Mouse (Mus musculus) common myeloid progenitor, adult 5-6 weeks (primary cell): ENCODE data around the gene Efcab12. TPM values are rescaled to one million over a fixed set of nuclear protein-coding genes. Genes with fewer than 3 reads are reported as not detected.

Experiments used
- ATAC-seq: replicated peaks from 2 replicates; pipeline ENCODE4 v1.8.0; 2016; ENCODE audit warnings: low read depth, mild to moderate bottlenecking, moderate TSS enrichment, inconsistent platforms; ENCODE audit not compliant: poor library complexity, severe bottlenecking
- total RNA-seq: library from RNA; stranded (forward); fragments of 200-1000, 187-1606 nt; gene quantifications from 2 replicates; pipeline ENCODE4 v1.2.3, GENCODE M21; 2017

Efcab12 gene
- total RNA-seq, 1 experiment from 2014 or later, result 0.41 TPM

DNA sequence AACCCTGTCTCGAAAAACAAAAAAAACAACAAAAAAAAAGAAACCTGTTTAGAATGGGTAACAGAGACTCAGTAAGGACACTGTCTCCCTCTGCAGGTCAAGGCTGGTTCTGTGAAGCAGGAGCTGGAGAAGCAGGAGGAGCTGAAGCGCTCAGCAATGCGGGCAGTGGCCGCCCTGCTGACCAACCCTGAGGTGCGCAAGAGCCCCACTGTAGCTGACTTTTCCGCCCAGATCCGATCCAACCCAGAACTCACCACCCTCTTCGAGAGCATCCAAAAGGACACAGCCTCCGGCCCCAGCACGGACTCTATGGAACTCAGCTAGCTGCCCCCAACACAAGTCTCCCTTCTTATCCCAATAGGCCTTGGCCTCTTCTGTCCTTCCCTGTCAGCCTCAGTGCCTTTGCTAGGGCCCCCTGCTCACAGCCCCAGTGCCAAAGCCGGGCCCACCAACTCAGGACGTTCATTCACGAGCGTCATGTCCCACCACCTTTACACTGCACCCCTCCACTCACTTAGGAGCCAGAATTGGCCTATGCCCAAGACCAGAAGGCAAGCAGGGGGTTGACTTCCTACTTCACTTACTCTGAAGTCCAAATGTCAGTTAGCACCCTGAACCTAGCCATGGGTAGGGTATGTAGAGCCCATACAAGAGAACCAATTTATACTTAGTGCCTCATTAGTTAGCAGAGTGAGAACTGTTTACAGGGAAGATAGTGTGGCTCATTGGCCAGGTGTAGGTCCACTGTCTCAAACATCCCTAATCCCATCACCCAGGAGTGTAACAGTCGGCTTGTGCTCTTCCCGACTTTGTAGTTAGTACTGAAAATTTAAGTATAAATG lies 34.5 kb downstream of the Efcab12 start:
- peak; percentile 83 for ATAC-seq

GRCm38 (mm10) chr6:115801811-115802210 lies 36.4 kb downstream of the Efcab12 start:
- ATAC-seq, result no peak

GRCm38 (mm10) chr6:115792691-115793215 lies 45.5 kb downstream of the Efcab12 start:
- ATAC-seq, result peak; percentile 59

GRCm38 (mm10) chr6:115791842-115792686 lies 46.1 kb downstream of the Efcab12 start:
- ATAC-seq, result peak; percentile 90

DNA sequence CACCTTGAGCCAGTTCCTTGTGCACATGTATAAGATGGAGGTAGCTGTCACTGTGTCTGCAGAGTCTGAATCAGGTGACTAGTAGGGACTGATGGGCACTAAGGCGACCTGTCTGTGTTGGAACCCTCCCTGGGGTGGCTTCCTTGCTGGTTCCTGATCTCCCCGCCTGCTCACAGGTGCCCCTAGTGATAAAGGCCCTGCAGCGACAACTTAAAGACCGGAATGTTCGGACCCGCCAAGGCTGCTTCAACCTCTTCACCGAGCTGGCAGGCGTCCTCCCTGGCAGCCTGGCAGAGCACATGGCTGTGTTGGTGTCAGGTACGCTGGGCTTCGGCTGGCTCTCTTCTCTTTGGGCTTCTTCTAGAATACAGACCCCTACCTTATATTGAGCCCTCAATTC lies 47.2 kb downstream of the Efcab12 start:
- ATAC-seq, result no peak

GRCm38 (mm10) chr6:115782781-115783180 lies 55.4 kb downstream of the Efcab12 start:
- no peak for ATAC-seq

DNA sequence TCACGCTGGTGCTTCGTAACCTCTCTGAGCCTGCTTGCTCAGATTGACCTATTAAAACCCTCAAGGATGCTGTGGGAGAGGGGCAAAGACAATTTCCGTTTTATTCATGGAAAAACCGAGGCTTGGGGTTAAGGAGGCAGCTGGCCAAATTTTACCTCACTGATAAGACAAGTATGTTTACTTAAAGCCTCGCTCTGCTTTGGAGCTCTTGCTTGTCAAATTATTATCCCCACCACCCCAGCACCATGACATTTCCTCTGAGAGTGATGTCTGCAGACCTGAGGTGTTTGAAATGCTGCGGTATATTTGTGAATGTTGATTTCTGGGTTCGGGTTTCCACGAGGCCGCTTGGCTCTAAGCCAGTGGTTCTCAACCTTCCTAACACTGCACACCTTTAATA lies 61.8 kb downstream of the Efcab12 start:
- peak; percentile 56 for ATAC-seq

GRCm38 (mm10) chr6:115775838-115776237 lies 62.4 kb downstream of the Efcab12 start:
- ATAC-seq, result 0 out of 2 replicates have a peak, but pooled peaks have one; percentile 5

DNA sequence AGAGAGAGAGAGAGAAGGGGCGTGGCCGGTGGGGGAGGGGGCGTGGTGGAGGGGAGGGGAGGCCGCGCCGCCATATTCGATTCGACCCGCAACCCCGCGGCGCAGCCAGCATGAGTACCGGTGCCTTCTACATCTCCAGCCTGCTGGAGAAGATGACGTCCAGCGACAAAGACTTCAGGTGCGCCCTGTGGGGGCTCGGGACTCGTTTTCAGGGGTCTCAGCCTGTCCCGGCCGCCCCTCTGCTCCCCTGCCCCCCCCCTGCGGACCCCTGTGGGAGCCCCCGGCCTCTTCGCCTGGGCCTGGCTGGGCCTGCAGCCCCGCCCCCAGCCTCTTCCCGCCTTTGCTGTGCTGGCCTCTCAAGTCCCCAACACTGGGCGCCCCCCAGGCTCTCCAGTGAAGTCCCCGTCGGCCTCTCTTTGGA lies 63.7 kb downstream of the Efcab12 start, which contains the start of gene Cand2:
TSS of gene Cand2 (plus strand) at position 38 of the 421 bp plus-strand sequence.
- ATAC-seq, result 0 out of 2 replicates have a peak, but pooled peaks have one; percentile 27

DNA sequence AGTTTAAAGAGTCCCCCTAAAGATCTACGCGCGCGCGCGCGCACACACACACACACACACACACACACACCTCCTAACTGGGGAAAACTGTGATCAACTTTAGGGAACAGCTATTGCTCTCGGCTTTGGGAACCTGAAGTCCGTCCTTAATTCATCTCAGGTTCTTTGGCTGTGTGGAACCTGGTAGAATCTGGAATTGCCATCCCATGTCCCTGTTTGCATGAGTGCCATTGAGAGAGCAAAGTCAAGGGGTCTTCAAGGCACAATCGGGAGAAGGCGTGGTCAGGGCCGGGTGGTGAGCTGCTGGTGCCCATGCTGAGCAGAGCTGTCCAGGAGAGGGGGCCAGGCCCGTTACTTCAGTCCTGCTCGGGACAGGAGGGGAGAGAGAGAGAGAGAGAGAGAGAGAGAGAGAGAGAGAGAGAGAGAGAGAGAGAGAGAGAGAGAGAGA lies 64.2 kb downstream of the Efcab12 start:
- 0 out of 2 replicates have a peak, but pooled peaks have one; percentile 20 for ATAC-seq

DNA sequence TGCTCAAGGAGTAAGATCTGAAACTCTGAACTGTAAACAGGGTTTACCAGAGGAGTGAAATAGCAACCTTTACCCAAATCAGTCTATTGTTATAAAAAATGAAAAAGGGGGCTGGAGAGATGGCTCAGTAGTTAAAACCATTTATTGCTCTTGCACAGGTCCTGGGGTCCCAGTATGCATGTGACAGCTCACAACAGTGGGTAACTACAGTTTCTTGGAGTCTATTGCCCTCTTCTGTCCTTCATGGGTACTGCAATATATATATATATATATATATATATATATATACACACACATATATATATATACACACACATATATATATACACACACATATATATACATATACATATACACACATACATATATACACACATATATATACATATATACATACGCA lies 65.6 kb downstream of the Efcab12 start:
- ATAC-seq, result no peak

DNA sequence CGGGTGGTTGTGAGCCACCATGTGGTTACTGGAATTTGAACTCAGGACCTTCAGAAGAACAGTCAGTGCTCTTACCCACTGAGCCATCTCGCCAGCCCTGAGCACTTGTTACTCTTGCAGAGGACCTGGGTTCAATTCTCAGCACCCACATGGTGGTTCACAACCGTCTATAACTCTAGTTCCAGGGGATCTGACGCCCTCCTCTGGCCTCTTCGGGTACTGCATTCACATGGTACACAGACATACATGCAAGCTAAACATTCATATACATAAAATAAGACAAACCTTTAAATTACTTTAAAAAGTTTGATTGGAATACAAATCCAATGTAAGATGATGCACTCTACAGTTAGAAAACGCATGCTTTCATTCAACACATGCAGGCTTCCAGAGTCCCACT lies 66.0 kb downstream of the Efcab12 start:
- no peak for ATAC-seq

DNA sequence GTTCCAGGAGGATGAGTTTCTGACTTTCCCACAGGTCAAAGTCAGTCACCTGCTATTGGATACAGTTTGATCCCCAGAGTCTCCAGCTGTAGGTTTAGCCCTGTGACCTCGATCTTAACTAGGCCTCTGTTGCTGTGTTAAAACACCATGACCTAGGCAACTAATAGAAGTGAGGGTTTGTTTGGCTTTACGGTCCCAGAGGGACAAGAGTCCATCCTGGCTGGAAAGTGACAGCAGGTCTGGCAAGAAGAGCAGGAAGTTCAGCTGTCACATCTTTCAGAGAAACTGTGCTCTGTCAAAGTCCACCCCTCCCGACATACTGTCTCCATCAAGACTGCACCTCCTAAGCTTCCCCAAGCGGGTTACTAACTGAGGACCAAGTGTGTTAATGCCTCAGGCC lies 67.4 kb downstream of the Efcab12 start:
- no peak for ATAC-seq

- ATAC-seq, result peak; percentile 64
These were observed 68.0 kb downstream of the Efcab12 start for GRCm38 (mm10) chr6:115770059-115770670.

GRCm38 (mm10) chr6:115768207-115768606 lies 70.0 kb downstream of the Efcab12 start:
- peak; percentile 72 for ATAC-seq

DNA sequence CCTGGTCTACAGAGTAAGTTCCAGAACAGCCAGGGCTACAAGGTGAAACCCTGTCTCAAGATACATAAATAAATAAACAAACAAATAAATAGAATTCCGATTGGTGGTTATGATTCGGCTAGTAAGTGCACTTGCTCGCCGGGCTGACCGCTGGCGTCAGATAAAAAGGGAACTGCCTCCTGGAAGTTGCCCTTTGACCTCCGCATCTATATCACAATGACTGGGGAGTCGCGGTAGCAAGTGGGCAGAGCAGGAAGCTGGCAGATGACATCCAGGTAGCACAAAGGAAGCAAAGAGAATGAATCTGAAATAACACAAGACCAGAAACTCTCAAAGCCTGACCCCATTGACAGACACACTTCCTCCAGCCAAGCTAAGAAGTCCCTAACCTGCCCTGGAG lies 70.9 kb downstream of the Efcab12 start:
- ATAC-seq, result no peak

GRCm38 (mm10) chr6:115764179-115764578 lies 74.0 kb downstream of the Efcab12 start:
- peak; percentile 48 for ATAC-seq

DNA sequence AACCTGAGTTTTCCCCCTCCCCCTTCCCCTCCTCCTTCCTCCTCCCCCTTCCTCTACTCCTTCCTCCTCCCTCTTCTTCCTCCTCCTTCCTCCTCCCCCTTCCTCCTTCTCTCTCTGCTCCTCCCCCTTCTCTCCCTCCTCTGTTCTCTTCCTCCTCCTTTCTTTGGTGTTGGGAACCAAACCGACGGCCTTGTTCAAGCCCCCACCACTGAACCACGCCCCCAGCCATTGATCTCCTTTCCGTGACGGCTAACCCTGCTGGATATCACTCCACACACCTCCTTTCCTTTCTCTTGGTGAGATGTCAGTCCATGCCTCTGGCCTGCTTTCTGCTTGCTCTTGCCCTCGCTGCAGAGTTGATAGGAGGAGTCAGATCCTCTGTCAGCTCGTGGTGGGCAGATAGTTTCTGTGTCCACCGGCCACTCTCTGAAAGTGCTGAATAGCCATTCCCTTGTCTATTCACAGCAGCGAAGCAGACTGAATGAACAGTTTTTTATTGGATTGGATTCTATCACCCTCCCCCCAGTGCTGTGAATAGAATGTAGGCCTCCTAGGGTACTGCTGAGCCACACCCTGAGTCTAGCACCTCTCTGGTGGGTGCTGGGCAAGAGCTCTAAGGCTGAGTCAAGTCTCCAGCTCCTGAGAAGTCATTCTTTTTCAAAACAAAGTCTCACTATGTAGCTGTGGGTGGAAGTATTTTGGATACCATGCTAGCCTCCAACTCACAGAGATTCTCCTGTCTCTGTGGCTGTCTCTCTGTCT lies 76.0 kb downstream of the Efcab12 start, which contains the start of gene Tmem40:
TSS of gene Tmem40 (minus strand) at position 416 of the 762 bp plus-strand sequence.
- peak; percentile 19 for ATAC-seq

GRCm38 (mm10) chr6:115760982-115761381 lies 77.2 kb downstream of the Efcab12 start:
- ATAC-seq, result no peak
